Mouse (Mus musculus) limb, embryonic 15.5 days (tissue): ENCODE measurements around the gene Zfp983. TPM values are rescaled to one million over a fixed set of nuclear protein-coding genes. Genes with fewer than 3 reads are reported as not detected.

ENCODE experiments used
- ATAC-seq: fragments of 200-750 bp; cut with Nextera tagmentation; 2 replicates; pipeline ENCODE4 v1.8.0; 2017; ENCODE audit warnings: low read depth, moderate TSS enrichment; ENCODE audit not compliant: insufficient number of reproducible peaks, low FRiP score, low TSS enrichment
- H3K27ac ChIP-seq: fragments of 300-500 bp; sonication (generic); 2 replicates; pipeline ENCODE4 v1.5.1; 2015; ENCODE audit warnings: moderate library complexity, mild to moderate bottlenecking, inconsistent platforms
- H3K27me3 ChIP-seq: fragments of 300-500 bp; sonication (generic); 2 replicates; pipeline ENCODE4 v1.6.1; 2015; ENCODE audit warnings: inconsistent platforms
- H3K36me3 ChIP-seq: fragments of 300-500 bp; sonication (generic); 2 replicates; pipeline ENCODE4 v1.6.1; 2015; ENCODE audit warnings: inconsistent platforms
- H3K4me1 ChIP-seq: fragments of 300-500 bp; sonication (generic); 2 replicates; pipeline ENCODE4 v1.6.1; 2015; ENCODE audit warnings: inconsistent platforms
- H3K4me2 ChIP-seq: fragments of 300-500 bp; sonication (generic); 2 replicates; pipeline ENCODE4 v1.6.1; 2015; ENCODE audit warnings: mild to moderate bottlenecking, inconsistent platforms
- H3K4me3 ChIP-seq: fragments of 300-500 bp; sonication (generic); 2 replicates; pipeline ENCODE4 v1.5.1; 2015; ENCODE audit warnings: mild to moderate bottlenecking, inconsistent platforms
- H3K9ac ChIP-seq: fragments of 300-500 bp; sonication (generic); 2 replicates; pipeline ENCODE4 v1.6.1; 2015; ENCODE audit warnings: inconsistent platforms
- H3K9me3 ChIP-seq: fragments of 300-500 bp; sonication (generic); 2 replicates; pipeline ENCODE4 v1.6.1; 2016; ENCODE audit warnings: inconsistent platforms
- WGBS: fragments of 180-500 bp; shearing (Covaris S2); methylation state at CpG from one replicate; pipeline ENCODE4 v1.1.7; 2015; 5-methylcytosine and 5-hydroxymethylcytosine counted together
- polyA plus RNA-seq: library from polyadenylated mRNA; unstranded; fragments of >200 nt; fragmentation: Nextera tagmentation; extraction: Ambion mirVana; gene quantifications from 2 replicates; pipeline ENCODE4 v1.2.1, GENCODE M21; 2015

The Zfp983 gene
- polyA plus RNA-seq, 1 experiment from 2014 or later = 4.9 TPM

GRCm38 (mm10) chr17:21696073-21696472 is 45.6 kb downstream of the Zfp983 start:
- no peak for ATAC-seq
- Histone ChIP-seq H3K4me2 (no peak overlapping the region), H3K9me3 (no peaks in the 10 kb centered on the region), H3K9ac (no peak overlapping the region), H3K36me3 (peaks cover 1% of the 10 kb centered on the region; the same call in 1 of the 2 replicates), H3K27ac (no peak overlapping the region), H3K4me3 (no peak overlapping the region), H3K27me3 (no peaks in the 10 kb centered on the region), H3K4me1 (no peaks in the 10 kb centered on the region)

GRCm38 (mm10) chr17:21702281-21703240 is 52.1 kb downstream of the Zfp983 start:
- WGBS = 42% methylated on average over 5 of the region's 5 CpGs
- H3K9ac ChIP-seq = no peak overlapping the region
- H3K27ac ChIP-seq = no peak overlapping the region
- no peak for ATAC-seq
- H3K27me3 ChIP-seq = no peaks in the 10 kb centered on the region
- H3K4me1 ChIP-seq = no peaks in the 10 kb centered on the region
- no peak overlapping the region for H3K4me2 ChIP-seq
- no peaks in the 10 kb centered on the region for H3K9me3 ChIP-seq
- H3K4me3 ChIP-seq = no peak overlapping the region
- H3K36me3 ChIP-seq = no peaks in the 10 kb centered on the region

GRCm38 (mm10) chr17:21703414-21703813 is 53.0 kb downstream of the Zfp983 start:
- Histone ChIP-seq H3K27me3 (no peaks in the 10 kb centered on the region), H3K9ac (no peak overlapping the region), H3K4me3 (no peak overlapping the region), H3K4me2 (no peak overlapping the region), H3K36me3 (no peaks in the 10 kb centered on the region), H3K4me1 (no peaks in the 10 kb centered on the region), H3K9me3 (no peaks in the 10 kb centered on the region), H3K27ac (no peak overlapping the region)
- 79% methylated on average over 1 of the region's 1 CpGs for WGBS
- ATAC-seq = no peak

- no peaks in the 10 kb centered on the region for H3K4me1 ChIP-seq
- ATAC-seq = peak; percentile 95
- no peaks in the 10 kb centered on the region for H3K27me3 ChIP-seq
- H3K4me3 ChIP-seq = peak within 1 kb of the TSS; percentile 65
- H3K9ac ChIP-seq = peak within 1 kb of the TSS; percentile 53
- H3K4me2 ChIP-seq = peak within 1 kb of the TSS; percentile 47
- 4% methylated on average over 26 of the region's 26 CpGs for WGBS
- H3K27ac ChIP-seq = peak within 1 kb of the TSS; percentile 91
- H3K36me3 ChIP-seq = peaks cover 8% of the 10 kb centered on the region; the same call in 1 of the 2 replicates
- H3K9me3 ChIP-seq = no peaks in the 10 kb centered on the region
These were observed 57.0 kb downstream of the Zfp983 start, which contains the start of gene Zfp760 for GRCm38 (mm10) chr17:21707343-21707996. TSS of gene Zfp760 (plus strand) at chr17:21707741.

GRCm38 (mm10) chr17:21708401-21708800 is 58.0 kb downstream of the Zfp983 start:
- Histone ChIP-seq H3K9me3 (no peaks in the 10 kb centered on the region), H3K27me3 (no peaks in the 10 kb centered on the region), H3K4me1 (no peaks in the 10 kb centered on the region), H3K9ac (no peak overlapping the region), H3K36me3 (peaks cover 10% of the 10 kb centered on the region; the same call in 1 of the 2 replicates), H3K27ac (no peak overlapping the region), H3K4me3 (peak overlapping the region; percentile 65), H3K4me2 (peak overlapping the region; percentile 47)
- WGBS = 36% methylated on average over 2 of the region's 2 CpGs
- ATAC-seq = no peak

Other genes with a start within 250 kb of the Zfp983 start
- gene Zfp54, start 227.4 kb upstream of the Zfp983 start, polyA plus RNA-seq = 5.3 and 6.0 TPM in 2 replicates
- 14.6 and 15.6 TPM in 2 replicates for gene Zfp51, start 200.2 kb upstream of the Zfp983 start, polyA plus RNA-seq
- gene Zfp53, start 161.6 kb upstream of the Zfp983 start, polyA plus RNA-seq = 10.6 and 11.4 TPM in 2 replicates
- 5.4 and 5.5 TPM in 2 replicates for gene Zfp52, start 115.1 kb upstream of the Zfp983 start, polyA plus RNA-seq
- 19.9 and 22.3 TPM in 2 replicates for gene Zfp948, start 83.6 kb upstream of the Zfp983 start, polyA plus RNA-seq
- gene Gm10226, start 41.2 kb downstream of the Zfp983 start, polyA plus RNA-seq = 8.3 and 9.0 TPM in 2 replicates
- gene Zfp760, start 57.1 kb downstream of the Zfp983 start, polyA plus RNA-seq = 9.9 and 11.5 TPM in 2 replicates
- gene Zfp229, start 80.2 kb downstream of the Zfp983 start, polyA plus RNA-seq = 7.1 and 7.5 TPM in 2 replicates
- 6.5 and 7.2 TPM in 2 replicates for gene Zfp820, start 195.1 kb downstream of the Zfp983 start, polyA plus RNA-seq